Mouse (Mus musculus): ENCODE measurements at regions not wholly inside any gene's neighbourhood (a gene's known extent, or its start where the extent isn't known, plus 50 kb on each side); places are given as distances from the start of the nearest gene placed in this dataset.
"Not testable (repeated sequence)": the region's sequence is repeated elsewhere in the genome, so short reads cannot be mapped to it uniquely, and the experiment has no call there.

DNA sequence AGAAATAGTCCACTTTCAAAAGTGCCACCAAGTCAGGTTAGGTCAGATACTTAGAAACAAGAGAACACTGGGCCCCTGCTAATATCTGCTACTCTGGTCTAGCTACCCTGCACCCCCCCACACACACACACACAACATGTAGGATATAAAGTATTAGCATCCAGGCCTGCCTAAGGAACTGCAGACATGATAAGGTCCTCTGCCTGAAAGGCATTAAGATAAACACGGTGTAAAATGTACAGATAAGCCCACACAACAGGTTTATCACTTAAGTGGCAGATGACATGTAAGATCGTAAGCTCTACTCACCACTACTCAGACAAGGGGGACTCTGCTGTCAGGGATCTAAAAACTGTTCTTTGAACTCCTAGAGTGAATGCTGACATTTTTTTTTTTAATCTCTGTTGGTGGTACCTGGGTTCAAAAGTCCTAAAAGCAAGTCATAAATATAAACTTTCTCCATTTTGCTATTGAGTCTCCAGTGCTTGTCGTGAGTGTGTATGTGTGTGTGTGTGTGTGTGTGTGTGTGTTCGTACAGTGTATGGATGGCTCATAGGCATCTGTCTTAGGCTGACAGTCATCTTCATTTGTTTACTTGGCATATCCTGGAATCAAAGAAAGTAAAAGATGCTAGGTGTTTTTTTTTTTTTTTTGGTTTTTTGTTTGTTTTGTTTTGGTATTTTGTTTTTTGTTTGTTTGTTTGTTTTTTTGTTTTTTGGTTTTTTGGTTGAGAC is 52.2 kb downstream of the Gm9817 start:
- WGBS = 89% methylated on average over 4 of the region's 4 CpGs
- Histone ChIP-seq H3K9me3 (no peaks in the 10 kb centered on the region), H3K27me3 (no peaks in the 10 kb centered on the region), H3K4me3 (no peak overlapping the region), H3K4me1 (no peaks in the 10 kb centered on the region), H3K9ac (replicated peaks) (no peak overlapping the region), H3K4me2 (replicated peaks) (no peak overlapping the region), H3K36me3 (no peaks in the 10 kb centered on the region), H3K27ac (replicated peaks) (no peak overlapping the region)
- no peak for ATAC-seq (ENCODE audit: low FRiP score, low read depth)

DNA sequence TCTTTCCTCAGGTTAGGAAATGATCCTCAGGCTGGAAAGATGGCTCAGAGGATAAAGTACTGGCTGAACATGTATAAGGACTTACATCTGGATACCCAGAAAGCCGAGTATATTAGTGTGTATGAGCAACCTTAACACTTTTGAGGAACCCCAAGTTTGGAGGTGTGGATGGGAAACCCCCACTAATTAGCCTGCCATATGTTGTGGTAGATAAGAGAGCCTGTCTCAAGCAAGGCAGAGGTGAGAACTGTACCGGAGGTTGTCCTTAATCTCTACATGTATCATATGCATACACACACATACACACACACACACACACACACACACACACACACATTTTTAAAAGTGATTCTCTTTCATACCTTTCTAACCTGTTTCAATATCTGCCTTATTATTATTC is 62.1 kb downstream of the Gm9817 start:
- WGBS = 85% methylated on average over 2 of the region's 2 CpGs
- no peak overlapping the region for H3K27ac ChIP-seq (replicated peaks)
- ATAC-seq (ENCODE audit: low FRiP score, low read depth) = no peak
- H3K9ac ChIP-seq (replicated peaks) = no peak overlapping the region
- no peaks in the 10 kb centered on the region for H3K9me3 ChIP-seq
- no peak overlapping the region for H3K4me3 ChIP-seq
- H3K36me3 ChIP-seq = no peaks in the 10 kb centered on the region
- H3K4me1 ChIP-seq = no peaks in the 10 kb centered on the region
- H3K4me2 ChIP-seq (replicated peaks) = no peak overlapping the region
- H3K27me3 ChIP-seq = no peaks in the 10 kb centered on the region

DNA sequence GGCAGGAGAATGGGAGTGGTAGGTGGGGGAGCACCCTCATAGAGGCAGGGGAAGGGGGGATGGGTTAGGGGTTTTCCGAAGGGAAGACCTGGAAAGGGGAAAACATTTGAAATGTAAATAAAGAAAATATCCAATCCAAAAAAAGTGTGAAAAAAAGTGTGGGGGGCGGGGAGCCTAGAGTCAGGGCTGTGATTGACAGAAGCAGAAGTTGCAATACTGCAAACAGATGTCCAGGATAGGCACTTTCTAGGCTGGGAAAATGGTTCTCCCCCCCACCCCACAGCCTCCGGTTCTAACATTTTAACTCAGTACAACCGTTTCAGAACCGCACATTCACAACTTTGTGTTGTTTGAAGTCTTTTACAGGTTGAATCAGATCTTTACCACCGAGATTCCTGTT is 66.6 kb downstream of the Gm9817 start:
- no peak overlapping the region for H3K4me2 ChIP-seq (replicated peaks)
- no peak overlapping the region for H3K27ac ChIP-seq (replicated peaks)
- no peak for ATAC-seq (ENCODE audit: low FRiP score, low read depth)
- H3K4me3 ChIP-seq = no peak overlapping the region
- 80% methylated on average over 6 of the region's 6 CpGs for WGBS
- no peaks in the 10 kb centered on the region for H3K27me3 ChIP-seq
- H3K4me1 ChIP-seq = no peaks in the 10 kb centered on the region
- H3K9ac ChIP-seq (replicated peaks) = no peak overlapping the region
- no peaks in the 10 kb centered on the region for H3K9me3 ChIP-seq
- H3K36me3 ChIP-seq = no peaks in the 10 kb centered on the region

DNA sequence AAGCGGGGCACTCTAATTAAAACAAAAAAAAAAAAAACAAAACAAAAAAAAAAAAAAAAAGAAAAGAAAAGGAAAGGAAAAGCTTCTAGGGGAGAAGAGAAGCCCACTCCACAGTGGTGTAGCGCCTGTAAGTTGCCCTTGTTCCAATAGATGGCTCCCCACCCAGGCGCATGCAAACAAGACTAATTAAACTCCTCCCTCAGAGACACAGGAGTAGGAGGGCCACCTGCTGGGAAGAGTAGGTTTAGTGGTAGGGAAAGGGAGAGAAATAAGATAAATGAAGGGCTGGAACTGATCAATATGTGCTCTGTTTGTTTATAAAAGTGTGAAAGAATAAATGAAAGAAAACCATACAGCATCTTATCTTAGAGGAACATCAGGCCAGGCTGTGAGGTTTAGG is 77.7 kb downstream of the Gm9817 start:
- no peaks in the 10 kb centered on the region for H3K4me1 ChIP-seq
- no peaks in the 10 kb centered on the region for H3K9me3 ChIP-seq
- H3K4me3 ChIP-seq = no peak overlapping the region
- no peaks in the 10 kb centered on the region for H3K36me3 ChIP-seq
- ATAC-seq (ENCODE audit: low FRiP score, low read depth) = no peak
- no peak overlapping the region for H3K27ac ChIP-seq (replicated peaks)
- H3K9ac ChIP-seq (replicated peaks) = no peak overlapping the region
- no peaks in the 10 kb centered on the region for H3K27me3 ChIP-seq
- 77% methylated on average over 3 of the region's 3 CpGs for WGBS
- H3K4me2 ChIP-seq (replicated peaks) = no peak overlapping the region

DNA sequence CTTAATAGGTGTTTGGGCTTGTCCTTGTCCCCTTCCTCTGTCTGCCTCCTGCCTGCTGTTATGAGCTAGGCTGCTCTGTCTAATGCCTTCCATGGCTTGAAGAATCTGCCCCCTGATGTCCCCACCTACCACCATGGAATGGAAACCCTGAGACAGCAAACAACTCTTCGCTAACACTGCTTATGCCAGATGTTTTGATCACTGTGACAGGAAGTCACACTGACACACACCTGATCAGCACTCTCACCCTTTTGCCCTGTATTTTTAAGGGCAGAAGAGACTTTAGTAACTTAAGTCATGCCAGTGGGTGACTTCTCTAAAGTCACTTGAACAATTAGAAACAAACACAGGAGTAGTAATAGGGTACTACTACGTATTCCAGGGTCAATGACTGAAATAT is 78.5 kb downstream of the Gm9817 start:
- 86% methylated on average over 2 of the region's 2 CpGs for WGBS
- Histone ChIP-seq H3K4me3 (no peak overlapping the region), H3K36me3 (no peaks in the 10 kb centered on the region), H3K4me2 (replicated peaks) (no peak overlapping the region), H3K27me3 (no peaks in the 10 kb centered on the region), H3K9me3 (no peaks in the 10 kb centered on the region), H3K9ac (replicated peaks) (no peak overlapping the region), H3K4me1 (no peaks in the 10 kb centered on the region), H3K27ac (replicated peaks) (no peak overlapping the region)
- no peak for ATAC-seq (ENCODE audit: low FRiP score, low read depth)

DNA sequence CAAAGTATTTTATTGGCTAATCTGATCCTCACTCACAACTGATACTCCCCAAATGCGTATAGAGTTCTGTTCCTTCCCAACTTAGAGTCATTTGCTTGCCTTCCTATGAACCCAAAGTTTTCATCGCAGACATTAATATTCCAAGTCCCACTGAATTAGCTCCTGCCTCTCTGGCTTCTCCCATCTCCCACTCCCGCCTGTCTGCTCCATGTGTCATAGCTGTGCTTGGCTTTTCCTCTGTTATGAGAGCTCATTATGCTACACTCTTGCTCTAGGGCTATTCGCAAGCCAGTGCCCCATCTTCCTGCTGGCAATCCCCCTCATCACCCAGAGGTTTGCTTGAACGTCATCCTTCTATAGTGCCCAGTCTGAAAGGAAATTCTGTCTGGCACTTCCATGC is 81.8 kb downstream of the Gm9817 start:
- Histone ChIP-seq H3K4me1 (no peaks in the 10 kb centered on the region), H3K4me2 (replicated peaks) (no peak overlapping the region), H3K27ac (replicated peaks) (no peak overlapping the region), H3K9ac (replicated peaks) (no peak overlapping the region), H3K36me3 (no peaks in the 10 kb centered on the region), H3K9me3 (no peaks in the 10 kb centered on the region), H3K27me3 (no peaks in the 10 kb centered on the region), H3K4me3 (no peak overlapping the region)
- 90% methylated on average over 5 of the region's 5 CpGs for WGBS
- no peak for ATAC-seq (ENCODE audit: low FRiP score, low read depth)

DNA sequence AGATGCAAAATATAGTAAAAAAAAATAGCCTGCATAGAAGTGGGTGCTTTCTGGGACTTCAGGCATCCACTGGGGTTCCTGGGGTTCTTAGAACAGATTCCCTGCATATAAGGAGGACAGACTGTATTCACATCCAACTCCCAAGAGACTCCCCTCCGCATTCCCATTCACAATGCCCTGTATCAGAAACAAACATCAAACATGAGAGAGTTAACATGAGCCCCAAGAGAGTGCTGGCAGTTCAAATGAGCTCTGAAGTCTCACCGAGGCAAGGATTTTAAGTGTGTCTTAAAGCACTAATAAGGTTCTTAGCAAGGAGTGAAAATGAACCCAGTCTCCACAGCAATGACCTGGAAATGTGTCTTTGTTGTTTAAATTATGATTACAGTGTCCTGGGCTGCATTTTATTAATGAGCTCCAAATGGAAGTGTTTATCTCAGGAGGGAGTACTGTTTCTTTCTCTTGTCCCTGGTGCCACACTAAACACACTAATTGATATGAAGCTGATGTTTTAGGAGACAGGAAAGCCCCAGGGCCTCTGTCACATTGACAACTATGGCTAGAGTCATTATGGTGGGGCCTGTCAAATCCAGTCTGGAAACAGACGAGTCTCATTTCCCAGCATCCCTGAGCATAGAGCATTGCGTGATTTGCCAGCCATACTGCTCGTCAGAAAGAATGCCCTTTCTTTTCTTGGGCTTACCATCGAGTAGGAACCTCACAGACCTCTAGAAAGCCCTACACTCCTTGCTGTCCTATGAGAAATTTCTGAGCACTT is 85.7 kb downstream of the Gm9817 start:
- WGBS = 63% methylated on average over 6 of the region's 6 CpGs
- Histone ChIP-seq H3K4me3 (no peak overlapping the region), H3K4me1 (no peaks in the 10 kb centered on the region), H3K27ac (replicated peaks) (no peak overlapping the region), H3K9me3 (no peaks in the 10 kb centered on the region), H3K9ac (replicated peaks) (no peak overlapping the region), H3K36me3 (no peaks in the 10 kb centered on the region), H3K27me3 (no peaks in the 10 kb centered on the region), H3K4me2 (replicated peaks) (no peak overlapping the region)
- ATAC-seq (ENCODE audit: low FRiP score, low read depth) = no peak

DNA sequence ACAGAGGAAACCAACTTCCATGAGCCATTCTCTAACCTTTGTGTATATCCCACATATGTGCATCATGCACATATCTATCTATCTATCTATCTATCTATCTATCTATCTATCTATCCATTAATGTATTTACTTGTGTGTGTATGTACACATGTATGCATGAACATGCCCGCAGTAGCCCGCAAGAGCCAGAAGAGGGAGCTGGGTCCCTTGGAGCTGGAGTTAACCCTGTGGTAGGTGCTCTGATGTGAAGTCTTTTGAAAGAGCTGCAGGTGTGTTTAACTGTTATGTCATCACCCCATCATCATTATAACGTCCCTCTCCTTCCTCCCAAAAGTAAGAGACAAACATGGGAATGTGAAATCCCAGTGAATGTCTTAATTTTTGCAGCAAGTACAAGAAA is 86.7 kb downstream of the Gm9817 start:
- no peak for ATAC-seq (ENCODE audit: low FRiP score, low read depth)
- Histone ChIP-seq H3K27ac (replicated peaks) (no peak overlapping the region), H3K4me3 (no peak overlapping the region), H3K4me1 (no peaks in the 10 kb centered on the region), H3K4me2 (replicated peaks) (no peak overlapping the region), H3K9ac (replicated peaks) (no peak overlapping the region), H3K27me3 (no peaks in the 10 kb centered on the region), H3K9me3 (no peaks in the 10 kb centered on the region), H3K36me3 (no peaks in the 10 kb centered on the region)
- 89% methylated on average over 3 of the region's 3 CpGs for WGBS

DNA sequence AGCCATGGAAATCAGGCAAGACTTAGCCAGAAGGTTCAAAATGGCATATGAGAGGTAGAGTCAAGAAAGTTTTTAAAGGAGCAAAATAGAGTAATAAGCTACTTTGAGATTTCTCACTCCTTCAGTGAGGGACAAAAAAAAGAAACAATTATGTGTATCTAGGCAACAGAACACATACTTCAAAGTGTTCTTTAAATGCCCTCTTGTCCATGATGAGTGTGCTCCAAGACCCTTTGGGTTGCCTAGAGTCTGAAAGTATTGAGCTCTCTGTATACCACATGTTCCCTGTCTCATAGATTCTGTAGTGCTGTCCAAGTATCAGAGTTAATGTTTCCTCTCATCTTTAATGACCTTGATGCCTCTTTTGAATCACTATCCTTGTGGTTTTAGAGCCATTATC is 91.2 kb downstream of the Gm9817 start:
- Histone ChIP-seq H3K9ac (replicated peaks) (no peak overlapping the region), H3K9me3 (peaks cover 9% of the 10 kb centered on the region), H3K4me3 (no peak overlapping the region), H3K27me3 (no peaks in the 10 kb centered on the region), H3K36me3 (no peaks in the 10 kb centered on the region), H3K4me2 (replicated peaks) (no peak overlapping the region), H3K27ac (replicated peaks) (no peak overlapping the region), H3K4me1 (no peaks in the 10 kb centered on the region)
- no peak for ATAC-seq (ENCODE audit: low FRiP score, low read depth)

DNA sequence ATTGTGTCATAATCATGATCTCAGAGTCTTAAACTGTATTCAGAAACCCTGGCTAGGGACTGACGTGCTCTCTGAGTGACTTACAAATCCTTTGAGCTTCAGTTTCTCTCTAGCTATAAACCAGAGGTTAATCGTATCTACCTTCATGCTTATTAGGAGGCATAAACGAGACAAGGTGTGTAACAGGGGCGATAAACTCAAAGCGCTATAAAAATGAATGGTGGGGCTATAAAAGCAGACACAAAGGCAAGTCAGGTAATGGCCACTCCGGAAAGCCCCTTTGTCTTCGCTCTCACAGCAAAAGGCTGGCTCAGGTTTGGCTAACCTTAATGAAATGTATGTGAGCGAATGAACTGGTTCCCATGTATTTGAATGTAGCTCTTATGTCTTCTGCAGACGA is 94.6 kb downstream of the Gm9817 start:
- Histone ChIP-seq H3K9me3 (peaks cover 9% of the 10 kb centered on the region), H3K4me3 (no peak overlapping the region), H3K9ac (replicated peaks) (no peak overlapping the region), H3K27ac (replicated peaks) (no peak overlapping the region), H3K27me3 (no peaks in the 10 kb centered on the region), H3K4me1 (no peaks in the 10 kb centered on the region), H3K36me3 (no peaks in the 10 kb centered on the region), H3K4me2 (replicated peaks) (no peak overlapping the region)
- WGBS = 87% methylated on average over 9 of the region's 9 CpGs
- ATAC-seq (ENCODE audit: low FRiP score, low read depth) = no peak

DNA sequence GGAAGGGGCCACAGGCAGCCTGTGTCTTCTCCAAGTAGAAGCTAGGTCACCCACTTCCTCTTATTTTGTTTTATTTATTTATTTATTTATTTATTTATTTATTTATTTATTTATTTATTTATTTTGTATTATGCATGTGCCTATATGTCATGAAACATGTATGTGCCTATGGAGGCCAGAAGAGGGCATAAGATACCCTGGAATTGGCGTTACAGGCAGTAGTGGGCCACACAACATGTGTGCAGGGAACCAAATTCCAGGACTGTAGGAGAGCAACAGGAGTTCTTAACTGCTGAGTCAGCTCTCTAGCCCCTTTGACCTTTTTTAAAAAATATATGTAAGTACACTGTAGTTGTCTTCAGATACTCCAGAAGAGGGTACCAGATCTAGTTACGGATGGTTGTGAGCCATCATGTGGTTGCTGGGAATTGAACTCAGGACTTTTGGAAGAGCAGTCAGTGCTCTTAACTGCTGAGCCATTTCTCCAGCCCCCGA is 97.3 kb downstream of the Gm9817 start:
- H3K4me1 ChIP-seq; H3K36me3 ChIP-seq; H3K27ac ChIP-seq (replicated peaks); H3K9ac ChIP-seq (replicated peaks); H3K9me3 ChIP-seq; H3K27me3 ChIP-seq; H3K4me2 ChIP-seq (replicated peaks); ATAC-seq (ENCODE audit: low FRiP score, low read depth); H3K4me3 ChIP-seq: not testable (repeated sequence)
- WGBS = 87% methylated on average over 3 of the region's 3 CpGs

DNA sequence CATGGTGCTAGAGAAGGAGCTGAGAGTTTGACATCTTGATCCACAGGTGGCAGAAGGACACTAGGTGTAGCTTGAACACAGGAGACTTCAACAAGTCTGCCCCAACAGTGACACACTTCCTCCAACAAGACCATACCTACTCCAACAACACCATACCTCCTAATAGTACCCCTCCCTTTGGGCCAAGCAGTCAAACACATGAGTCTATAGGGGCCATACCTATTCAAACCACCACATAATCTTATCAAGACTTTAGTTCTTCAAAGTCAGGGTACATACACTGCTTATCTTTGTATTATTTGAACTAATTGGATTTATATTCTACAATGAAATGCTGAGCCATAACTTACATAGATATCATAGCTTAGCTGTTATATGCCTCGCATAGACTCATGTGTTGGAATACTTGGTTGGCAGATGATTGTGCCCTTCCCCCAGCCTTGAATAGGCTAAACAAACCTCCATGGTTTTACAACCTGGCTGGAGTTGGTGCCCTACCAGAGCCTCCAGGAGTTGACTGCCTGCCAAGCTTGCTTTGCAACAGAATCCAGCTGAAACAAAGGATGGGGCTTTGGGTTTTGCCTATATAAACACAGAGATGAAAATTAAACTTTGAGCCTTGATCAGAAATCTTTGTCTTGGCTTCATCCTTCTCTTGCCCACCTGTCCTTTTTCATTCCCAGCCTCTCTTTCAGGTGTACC is 103.2 kb downstream of the Gm9817 start:
- WGBS = 94% methylated on average over 1 of the region's 1 CpGs
- no peak for ATAC-seq (ENCODE audit: low FRiP score, low read depth)
- H3K4me1 ChIP-seq = no peaks in the 10 kb centered on the region
- H3K9me3 ChIP-seq = no peaks in the 10 kb centered on the region
- H3K27me3 ChIP-seq = no peaks in the 10 kb centered on the region
- no peak overlapping the region for H3K4me3 ChIP-seq
- no peak overlapping the region for H3K27ac ChIP-seq (replicated peaks)
- H3K4me2 ChIP-seq (replicated peaks) = no peak overlapping the region
- H3K36me3 ChIP-seq = no peaks in the 10 kb centered on the region
- H3K9ac ChIP-seq (replicated peaks) = no peak overlapping the region

Data from midbrain, embryonic 12.5 days (tissue).